Mouse (Mus musculus) layer of hippocampus, adult 2 months (tissue): ENCODE data around the gene Gm6657. TPM values are rescaled to one million over a fixed set of nuclear protein-coding genes. Genes with fewer than 3 reads are reported as not detected.
A peak's percentile ranks its signal among the peaks of the same experiment; 100 is the strongest.

Experiments used
- DNase-seq, 2 experiments: peaks; one replicate each; pipeline ENCODE4 v3.0.0; 2022; ENCODE audit warnings: low spot score in 2 of 2
- H3K27ac ChIP-seq: fragments of 200-600 bp; 2 replicates; pipeline ENCODE4 v1.8.1; 2022
- H3K4me3 ChIP-seq: fragments of 200-600 bp; 2 replicates; pipeline ENCODE4 v1.8.1; 2022; ENCODE audit warnings: mild to moderate bottlenecking
- CTCF ChIP-seq: fragments of 200-600 bp; conservative IDR thresholded peaks from 2 replicates; pipeline ENCODE4 v1.8.1; 2022; ENCODE audit warnings: antibody characterized with exemption, mild to moderate bottlenecking, moderate library complexity
- total RNA-seq, 2 experiments: library from RNA; stranded (reverse); gene quantifications; 2 replicates each; pipeline ENCODE4 v1.2.3; 2021

Gene Gm6657
- total RNA-seq, 2 experiments from 2014 or later: not detected

DNA sequence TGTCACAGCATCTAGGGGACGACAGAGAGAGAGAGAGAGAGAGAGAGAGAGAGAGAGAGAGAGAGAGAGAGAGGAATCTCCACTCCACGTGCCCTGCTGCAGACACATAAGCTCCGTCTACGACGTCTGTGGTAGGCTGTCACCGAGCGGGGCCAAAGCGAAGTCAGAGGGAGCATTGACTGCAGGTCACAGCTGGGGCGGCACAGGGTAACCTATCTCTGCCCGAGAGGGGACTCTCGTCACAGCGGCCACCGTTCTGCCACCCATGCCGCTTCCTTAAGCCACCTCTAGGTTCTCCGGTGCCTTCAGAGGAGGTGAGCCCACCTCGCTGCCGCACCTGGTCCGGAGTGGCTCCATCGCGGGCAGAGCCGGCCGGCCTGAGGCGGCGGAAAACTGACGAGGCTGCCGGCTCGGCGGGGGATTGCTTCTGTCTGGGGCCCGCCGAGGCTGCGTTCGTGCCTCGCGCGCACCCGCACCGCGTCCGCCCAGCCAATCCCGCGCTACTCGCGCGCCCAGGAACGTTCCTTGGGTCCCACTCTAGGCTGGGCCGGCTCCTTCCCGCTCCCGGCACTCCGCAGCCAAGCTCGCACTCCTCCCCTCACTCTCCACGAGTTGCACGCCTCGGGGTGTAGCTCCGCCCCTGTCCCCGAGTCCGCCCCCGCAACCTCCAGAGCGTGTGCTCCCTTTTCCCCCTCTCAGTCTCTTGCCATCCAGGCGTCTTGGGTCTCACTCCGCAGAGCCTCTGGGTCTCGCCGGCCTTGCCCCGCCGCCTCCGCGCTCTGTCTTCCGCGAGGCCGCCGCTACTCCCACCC is 31.9 kb downstream of the Gm6657 start, which contains the start of gene Gphn:
Gphn (plus strand) TSS at position 673 of the 812 bp plus-strand sequence.
- TF ChIP-seq CTCF: peak; percentile 43
- peak; percentile 91 to 94 for DNase-seq
- Histone ChIP-seq H3K27ac (peak within 1 kb of the TSS; percentile 99), H3K4me3 (peak within 1 kb of the TSS; percentile 73)

GRCm38 (mm10) chr12:78226519-78226875 is 32.5 kb downstream of the Gm6657 start:
- Histone ChIP-seq H3K27ac (peak overlapping the region; percentile 99), H3K4me3 (peak overlapping the region; percentile 73)
- peak; percentile 82 to 87 for DNase-seq
- no peak for TF ChIP-seq CTCF

GRCm38 (mm10) chr12:78227021-78227932 is 33.2 kb downstream of the Gm6657 start:
- Histone ChIP-seq H3K27ac (peak overlapping the region; percentile 99), H3K4me3 (peak overlapping the region; percentile 73)
- peak; percentile 24 to 30 for DNase-seq
- TF ChIP-seq CTCF: no peak

- Histone ChIP-seq H3K4me3 (peak overlapping the region; percentile 73), H3K27ac (peak overlapping the region; percentile 99; the same call in 1 of the 2 replicates)
- no peak for TF ChIP-seq CTCF
- no peak for DNase-seq
Measured at GRCm38 (mm10) chr12:78228139-78228538, 34.1 kb downstream of the Gm6657 start.

DNA sequence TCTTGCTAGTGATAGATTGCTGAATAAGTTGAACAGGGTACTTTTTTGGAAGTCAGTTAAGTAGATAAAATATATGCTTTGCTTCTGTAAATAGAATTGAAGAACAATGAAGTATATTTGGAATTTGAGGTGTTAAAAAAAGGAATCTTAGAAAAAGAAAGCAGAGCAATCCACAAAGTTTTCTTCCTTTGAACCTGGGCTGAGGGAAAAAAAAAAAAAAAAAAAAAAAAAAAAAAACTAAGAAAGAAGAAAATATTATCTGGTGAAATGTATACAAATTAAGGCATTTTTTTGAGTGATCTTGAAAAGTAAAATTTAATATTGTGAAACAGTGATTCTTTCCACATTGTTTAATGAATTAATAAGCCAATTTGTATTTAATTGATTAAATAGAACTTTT is 38.5 kb downstream of the Gm6657 start:
- DNase-seq: no peak
- no peak for TF ChIP-seq CTCF
- no peak overlapping the region for H3K4me3 ChIP-seq
- H3K27ac ChIP-seq: no peak overlapping the region

DNA sequence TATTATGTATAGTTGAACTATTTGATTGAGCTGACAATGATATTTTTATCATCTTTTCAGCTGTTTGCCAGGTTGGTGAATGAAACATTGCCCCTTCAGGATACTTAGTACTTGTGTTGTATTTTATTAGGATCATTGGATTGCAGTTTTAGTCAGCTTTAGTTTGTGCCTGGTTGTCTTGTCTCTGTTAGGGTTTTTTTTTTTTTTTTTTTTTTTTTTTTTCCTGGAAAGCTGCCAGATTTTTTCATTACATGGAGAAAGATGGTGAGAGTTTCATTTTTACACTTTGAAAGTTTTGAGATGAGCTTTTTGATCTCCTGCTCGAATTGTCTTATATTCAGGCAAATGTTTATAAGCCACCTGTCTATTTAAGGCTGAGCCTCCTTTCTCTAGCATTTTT is 54.3 kb downstream of the Gm6657 start:
- TF ChIP-seq CTCF: no peak
- H3K4me3 ChIP-seq: no peak overlapping the region
- no peak for DNase-seq
- peak overlapping the region; percentile 88 for H3K27ac ChIP-seq

DNA sequence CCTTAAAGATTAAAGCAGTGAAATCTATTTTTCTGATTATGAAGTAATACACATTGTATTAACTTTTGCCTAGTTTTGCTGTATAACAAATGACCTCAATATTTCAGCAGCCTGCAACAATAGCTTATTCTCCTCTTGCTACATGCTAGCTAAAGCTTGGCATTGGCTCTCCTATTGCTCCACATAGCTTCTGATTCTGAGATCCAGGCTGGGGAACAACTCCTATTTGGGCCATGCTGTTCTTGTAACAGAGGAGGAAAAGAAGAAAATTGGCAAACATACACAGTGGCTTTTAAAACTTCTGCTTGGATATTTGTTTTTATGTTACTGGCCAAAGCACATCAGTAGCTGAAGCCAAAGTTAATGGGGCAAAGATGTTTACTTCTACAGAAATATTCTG is 55.1 kb downstream of the Gm6657 start:
- TF ChIP-seq CTCF: no peak
- Histone ChIP-seq H3K27ac (peak overlapping the region; percentile 88), H3K4me3 (no peak overlapping the region)
- DNase-seq: peak in 1 of 2 experiments; percentile 44

Other genes with a start within 250 kb of the Gm6657 start
- gene Gphn, start 32.1 kb downstream of the Gm6657 start, total RNA-seq: 10 to 100 TPM; 66.2 to 71.3 TPM